Mouse (Mus musculus): ENCODE measurements around the gene Arcn1.

Arcn1 gene

GRCm38 (mm10) chr9:44718937-44719631 lies 48.6 kb downstream of the Arcn1 start:
- no peak for DNase-seq

- DNase-seq = no peak
Observed at GRCm38 (mm10) chr9:44717822-44718242, 49.8 kb downstream of the Arcn1 start.

- no peak for DNase-seq
Observed at GRCm38 (mm10) chr9:44716997-44717821, 50.4 kb downstream of the Arcn1 start.

- no peak for DNase-seq
Observed at GRCm38 (mm10) chr9:44715705-44716362, 51.8 kb downstream of the Arcn1 start.

GRCm38 (mm10) chr9:44715109-44715508 lies 52.5 kb downstream of the Arcn1 start:
- DNase-seq = no peak

GRCm38 (mm10) chr9:44713574-44713973 lies 54.1 kb downstream of the Arcn1 start:
- DNase-seq = no peak

GRCm38 (mm10) chr9:44713080-44713479 lies 54.6 kb downstream of the Arcn1 start:
- peak; percentile 73 to 82 for DNase-seq

- DNase-seq = peak; percentile 67 to 81
Observed at GRCm38 (mm10) chr9:44711602-44712001, 56.0 kb downstream of the Arcn1 start.

- no peak for DNase-seq
Observed at GRCm38 (mm10) chr9:44710213-44710612, 57.4 kb downstream of the Arcn1 start.

- DNase-seq = peak in 1 of 2 experiments; percentile 37
Observed at GRCm38 (mm10) chr9:44709600-44709999, 58.0 kb downstream of the Arcn1 start.

GRCm38 (mm10) chr9:44708925-44709324 lies 58.7 kb downstream of the Arcn1 start:
- DNase-seq = no peak

GRCm38 (mm10) chr9:44708429-44708765 lies 59.2 kb downstream of the Arcn1 start:
- DNase-seq = peak; percentile 83 to 87

GRCm38 (mm10) chr9:44707749-44708428 lies 59.8 kb downstream of the Arcn1 start:
- DNase-seq = no peak

GRCm38 (mm10) chr9:44699730-44700129 lies 67.9 kb downstream of the Arcn1 start:
- DNase-seq = no peak

GRCm38 (mm10) chr9:44699196-44699595 lies 68.4 kb downstream of the Arcn1 start:
- DNase-seq = no peak

GRCm38 (mm10) chr9:44697866-44698265 lies 69.8 kb downstream of the Arcn1 start:
- DNase-seq = no peak

GRCm38 (mm10) chr9:44693071-44693470 lies 74.6 kb downstream of the Arcn1 start:
- no peak for DNase-seq

- DNase-seq = peak; percentile 87 to 92
Observed at GRCm38 (mm10) chr9:44691671-44692520, 75.7 kb downstream of the Arcn1 start.

Measured in lung, adult 18-20 months (tissue).